Mouse (Mus musculus): ENCODE measurements around the gene Sort1. TPM values are rescaled to one million over a fixed set of nuclear protein-coding genes. Genes with fewer than 3 reads are reported as not detected.

Sort1 gene
- total and polyA plus RNA-seq, 3 experiments: 1.3 to 4.1 (median 2.3) TPM

DNA sequence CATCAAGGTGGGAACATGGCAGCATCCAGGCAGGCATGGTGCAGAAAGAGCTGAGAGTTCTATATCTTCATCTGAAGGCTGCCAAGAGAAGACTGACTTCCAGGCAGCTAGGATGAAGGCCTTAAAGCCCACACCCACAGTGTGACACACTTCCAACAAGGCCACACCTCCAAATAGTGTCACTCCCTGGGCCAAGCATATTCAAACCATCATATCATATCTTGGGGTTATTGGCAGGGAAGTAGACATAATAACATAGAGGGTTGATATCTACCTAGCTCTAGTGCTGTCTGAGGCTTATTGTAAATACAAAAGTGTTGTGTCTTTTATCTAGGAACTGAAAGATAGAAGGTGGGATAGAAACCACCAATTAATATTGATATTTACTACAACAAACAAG is 28.5 kb downstream of the Sort1 start:
- Histone ChIP-seq H3K4me1 (ENCODE audit: insufficient read depth, low read depth, low read length) (no peaks in the 10 kb centered on the region), H3K36me3 (replicated peaks) (no peaks in the 10 kb centered on the region), H3K27me3 (ENCODE audit: insufficient read depth, low read length) (no peaks in the 10 kb centered on the region), H3K4me3 (ENCODE audit: low read depth, low read length) (no peak overlapping the region), H3K9me3 (replicated peaks) (no peaks in the 10 kb centered on the region)
- DNase-seq (ENCODE audit: low spot score) (no peak), ATAC-seq (ENCODE audit: extremely low read depth, insufficient number of reproducible peaks, low FRiP score, poor library complexity, severe bottlenecking) (no peak)
- TF ChIP-seq CTCF (IDR thresholded peaks at IDR 0.05; ENCODE audit: low read depth, low read length) (no peak), GATA2 (IDR thresholded peaks at IDR 0.05; ENCODE audit: borderline replicate concordance, low read depth, low read length) (no peak), GATA1 (IDR thresholded peaks at IDR 0.05; ENCODE audit: borderline replicate concordance, low read length) (no peak), POLR2AphosphoS5 (IDR thresholded peaks at IDR 0.05; ENCODE audit: insufficient replicate concordance, low read depth, low read length) (no peak), TAL1 (conservative IDR thresholded peaks at IDR 0.05; ENCODE audit: low read depth, low read length) (no peak)

DNA sequence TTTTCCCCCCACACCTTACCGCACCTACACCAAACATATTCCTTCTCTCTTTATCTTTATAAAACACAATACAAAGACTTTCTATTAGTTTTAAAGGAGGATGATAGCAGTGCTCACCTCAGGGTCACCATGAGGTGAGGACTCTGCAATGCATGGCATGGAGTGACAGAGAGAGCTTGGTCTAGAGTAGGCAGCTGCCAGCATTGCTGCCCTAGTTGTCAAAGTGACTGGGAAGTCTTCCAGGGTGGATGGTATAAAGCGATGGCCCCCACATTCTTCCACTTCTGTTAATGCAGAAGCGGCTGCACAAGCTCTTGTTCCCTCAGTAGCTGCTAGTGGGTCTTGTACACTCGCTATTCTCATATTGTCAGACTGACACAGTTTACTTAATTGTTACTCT is 29.3 kb downstream of the Sort1 start:
- Histone ChIP-seq H3K4me1 (ENCODE audit: insufficient read depth, low read depth, low read length) (no peaks in the 10 kb centered on the region), H3K4me3 (ENCODE audit: low read depth, low read length) (no peak overlapping the region), H3K27me3 (ENCODE audit: insufficient read depth, low read length) (no peaks in the 10 kb centered on the region), H3K9me3 (replicated peaks) (no peaks in the 10 kb centered on the region), H3K36me3 (replicated peaks) (no peaks in the 10 kb centered on the region)
- TF ChIP-seq POLR2AphosphoS5 (IDR thresholded peaks at IDR 0.05; ENCODE audit: insufficient replicate concordance, low read depth, low read length) (no peak), TAL1 (conservative IDR thresholded peaks at IDR 0.05; ENCODE audit: low read depth, low read length) (no peak), CTCF (IDR thresholded peaks at IDR 0.05; ENCODE audit: low read depth, low read length) (no peak), GATA2 (IDR thresholded peaks at IDR 0.05; ENCODE audit: borderline replicate concordance, low read depth, low read length) (no peak), GATA1 (IDR thresholded peaks at IDR 0.05; ENCODE audit: borderline replicate concordance, low read length) (no peak)
- ATAC-seq (ENCODE audit: extremely low read depth, insufficient number of reproducible peaks, low FRiP score, poor library complexity, severe bottlenecking) (no peak), DNase-seq (ENCODE audit: low spot score) (no peak)

DNA sequence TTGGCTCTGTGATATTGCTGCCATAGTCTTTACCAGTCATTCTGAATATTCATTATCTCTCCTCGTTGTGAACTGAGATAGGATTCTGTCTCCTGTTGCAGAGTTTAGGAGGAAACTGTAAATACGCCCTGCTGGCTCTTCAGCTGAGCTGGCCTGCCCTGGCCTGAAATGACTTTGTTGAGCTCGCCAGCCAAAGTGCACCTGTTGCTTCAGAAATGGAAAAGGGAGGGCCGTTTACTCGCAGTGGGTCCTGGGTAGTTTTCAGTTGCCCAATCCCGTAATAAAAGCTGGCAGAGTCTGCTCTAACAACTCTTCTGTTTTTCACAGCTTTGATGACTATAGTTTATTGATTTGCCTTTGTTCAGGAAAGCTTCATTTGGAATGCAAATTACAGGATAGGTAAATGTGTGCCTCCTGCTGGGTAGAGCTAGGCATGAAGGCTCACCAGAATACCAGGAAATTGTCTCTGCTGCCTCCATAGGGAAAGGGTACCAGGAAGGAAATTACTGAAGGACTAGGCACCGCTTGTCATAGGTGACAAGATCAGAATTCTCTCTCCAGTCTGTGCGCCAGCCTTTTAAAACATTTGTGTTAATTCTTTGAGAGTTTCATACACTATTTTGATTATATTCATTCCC is 30.3 kb downstream of the Sort1 start:
- Histone ChIP-seq H3K4me3 (ENCODE audit: low read depth, low read length) (no peak overlapping the region), H3K4me1 (ENCODE audit: insufficient read depth, low read depth, low read length) (no peaks in the 10 kb centered on the region), H3K27me3 (ENCODE audit: insufficient read depth, low read length) (no peaks in the 10 kb centered on the region), H3K36me3 (replicated peaks) (no peaks in the 10 kb centered on the region), H3K9me3 (replicated peaks) (no peaks in the 10 kb centered on the region)
- TF ChIP-seq GATA2 (IDR thresholded peaks at IDR 0.05; ENCODE audit: borderline replicate concordance, low read depth, low read length) (no peak), CTCF (IDR thresholded peaks at IDR 0.05; ENCODE audit: low read depth, low read length) (no peak), GATA1 (IDR thresholded peaks at IDR 0.05; ENCODE audit: borderline replicate concordance, low read length) (no peak), TAL1 (conservative IDR thresholded peaks at IDR 0.05; ENCODE audit: low read depth, low read length) (no peak), POLR2AphosphoS5 (IDR thresholded peaks at IDR 0.05; ENCODE audit: insufficient replicate concordance, low read depth, low read length) (no peak)
- ATAC-seq (ENCODE audit: extremely low read depth, insufficient number of reproducible peaks, low FRiP score, poor library complexity, severe bottlenecking): no peak
- DNase-seq (ENCODE audit: low spot score): no peak

DNA sequence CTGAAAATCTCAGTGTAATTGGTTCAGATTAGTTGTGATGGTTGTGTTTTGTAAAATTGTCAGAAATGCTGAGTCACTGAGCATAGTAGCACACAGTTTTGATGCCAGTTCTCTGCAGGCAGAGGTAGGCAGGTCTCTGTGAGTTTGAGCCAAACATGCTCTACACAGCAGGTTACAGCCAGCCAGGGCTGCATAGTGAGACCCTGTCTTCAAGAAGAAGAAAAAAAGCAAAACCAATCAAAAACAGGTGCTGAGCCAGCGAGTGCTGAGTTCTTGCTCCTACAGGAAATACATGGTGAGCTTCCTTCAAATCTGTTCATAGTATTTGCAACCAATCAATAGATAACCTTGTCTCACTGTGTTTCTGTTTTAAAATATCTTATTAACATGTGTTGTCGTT is 34.6 kb downstream of the Sort1 start:
- Histone ChIP-seq H3K4me1 (ENCODE audit: insufficient read depth, low read depth, low read length) (no peaks in the 10 kb centered on the region), H3K27me3 (ENCODE audit: insufficient read depth, low read length) (no peaks in the 10 kb centered on the region), H3K4me3 (ENCODE audit: low read depth, low read length) (no peak overlapping the region), H3K9me3 (replicated peaks) (no peaks in the 10 kb centered on the region), H3K36me3 (replicated peaks) (no peaks in the 10 kb centered on the region)
- TF ChIP-seq POLR2AphosphoS5 (IDR thresholded peaks at IDR 0.05; ENCODE audit: insufficient replicate concordance, low read depth, low read length) (no peak), CTCF (IDR thresholded peaks at IDR 0.05; ENCODE audit: low read depth, low read length) (no peak), TAL1 (conservative IDR thresholded peaks at IDR 0.05; ENCODE audit: low read depth, low read length) (no peak), GATA2 (IDR thresholded peaks at IDR 0.05; ENCODE audit: borderline replicate concordance, low read depth, low read length) (no peak), GATA1 (IDR thresholded peaks at IDR 0.05; ENCODE audit: borderline replicate concordance, low read length) (no peak)
- no peak for ATAC-seq (ENCODE audit: extremely low read depth, insufficient number of reproducible peaks, low FRiP score, poor library complexity, severe bottlenecking)
- no peak for DNase-seq (ENCODE audit: low spot score)

DNA sequence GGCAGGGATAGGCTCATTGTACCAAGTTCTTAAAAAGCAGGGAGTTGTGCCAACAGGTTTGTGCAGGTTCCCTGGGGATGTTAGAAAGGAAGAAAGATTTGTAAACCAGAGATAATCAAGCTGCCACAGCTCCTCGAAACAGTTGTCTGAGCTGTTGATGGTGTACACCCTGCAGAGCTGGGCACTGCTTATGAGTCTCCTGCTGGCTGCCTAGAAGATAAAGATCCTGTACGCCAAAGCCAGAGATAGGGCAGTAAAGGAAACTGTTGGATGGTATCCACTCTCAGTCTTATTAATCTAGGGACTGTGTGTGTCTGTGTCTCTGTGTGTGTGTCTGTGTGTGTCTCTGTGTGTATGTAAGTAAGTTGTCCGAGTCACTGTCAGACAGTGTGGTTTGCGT is 37.8 kb downstream of the Sort1 start:
- no peak for TF ChIP-seq POLR2AphosphoS5 (IDR thresholded peaks at IDR 0.05; ENCODE audit: insufficient replicate concordance, low read depth, low read length)
- TF ChIP-seq TAL1 (conservative IDR thresholded peaks at IDR 0.05; ENCODE audit: low read depth, low read length): no peak
- TF ChIP-seq GATA1 (IDR thresholded peaks at IDR 0.05; ENCODE audit: borderline replicate concordance, low read length): no peak
- no peak for TF ChIP-seq GATA2 (IDR thresholded peaks at IDR 0.05; ENCODE audit: borderline replicate concordance, low read depth, low read length)
- no peak for TF ChIP-seq CTCF (IDR thresholded peaks at IDR 0.05; ENCODE audit: low read depth, low read length)
- Histone ChIP-seq H3K4me1 (ENCODE audit: insufficient read depth, low read depth, low read length) (no peaks in the 10 kb centered on the region), H3K4me3 (ENCODE audit: low read depth, low read length) (no peak overlapping the region), H3K36me3 (replicated peaks) (no peaks in the 10 kb centered on the region), H3K27me3 (ENCODE audit: insufficient read depth, low read length) (no peaks in the 10 kb centered on the region; the same call in 1 of the 2 replicates), H3K9me3 (replicated peaks) (no peaks in the 10 kb centered on the region)
- DNase-seq (ENCODE audit: low spot score): no peak
- ATAC-seq (ENCODE audit: extremely low read depth, insufficient number of reproducible peaks, low FRiP score, poor library complexity, severe bottlenecking): no peak

DNA sequence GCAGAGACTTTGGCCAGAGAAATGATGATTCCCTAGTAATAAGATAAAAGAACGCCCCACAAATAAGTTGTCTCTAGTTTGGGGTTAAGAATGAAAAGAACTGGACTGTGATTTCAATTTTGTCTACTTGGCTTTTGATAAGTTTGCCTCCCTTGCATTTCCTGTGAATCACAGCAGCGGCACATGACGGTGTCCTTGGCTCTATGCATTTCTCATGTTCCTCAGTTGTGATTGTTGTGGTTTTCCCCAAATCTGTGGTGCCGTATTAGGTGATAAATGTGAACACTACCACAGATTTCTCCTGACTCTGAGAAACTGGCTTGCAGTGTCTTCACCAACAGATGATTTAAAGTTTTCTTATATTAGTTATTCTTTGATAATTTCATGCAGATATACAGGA is 38.3 kb downstream of the Sort1 start:
- no peaks in the 10 kb centered on the region for H3K9me3 ChIP-seq (replicated peaks)

More for the DNA sequence above, 38.3 kb downstream of the Sort1 start:
- no peak for TF ChIP-seq TAL1 (conservative IDR thresholded peaks at IDR 0.05; ENCODE audit: low read depth, low read length)
- TF ChIP-seq CTCF (IDR thresholded peaks at IDR 0.05; ENCODE audit: low read depth, low read length): no peak
- TF ChIP-seq GATA2 (IDR thresholded peaks at IDR 0.05; ENCODE audit: borderline replicate concordance, low read depth, low read length): no peak
- TF ChIP-seq GATA1 (IDR thresholded peaks at IDR 0.05; ENCODE audit: borderline replicate concordance, low read length): no peak
- no peak for TF ChIP-seq POLR2AphosphoS5 (IDR thresholded peaks at IDR 0.05; ENCODE audit: insufficient replicate concordance, low read depth, low read length)
- DNase-seq (ENCODE audit: low spot score) (no peak), ATAC-seq (ENCODE audit: extremely low read depth, insufficient number of reproducible peaks, low FRiP score, poor library complexity, severe bottlenecking) (no peak)
- no peaks in the 10 kb centered on the region for H3K36me3 ChIP-seq (replicated peaks)
- H3K4me3 ChIP-seq (ENCODE audit: low read depth, low read length): no peak overlapping the region
- no peaks in the 10 kb centered on the region; the same call in 1 of the 2 replicates for H3K27me3 ChIP-seq (ENCODE audit: insufficient read depth, low read length)
- H3K4me1 ChIP-seq (ENCODE audit: insufficient read depth, low read depth, low read length): no peaks in the 10 kb centered on the region

All from G1E (cell line).